Mouse (Mus musculus): ENCODE data around the gene Olfr1051. TPM values are rescaled to one million over a fixed set of nuclear protein-coding genes. Genes with fewer than 3 reads are reported as not detected.
"Not testable (repeated sequence)": the region's sequence is repeated elsewhere in the genome, so short reads cannot be mapped to it uniquely, and the experiment has no call there.

The Olfr1051 gene
- not detected in 2 replicates for polyA plus RNA-seq (2016; fragmentation: Nextera tagmentation; extraction: Ambion mirVana)

GRCm38 (mm10) chr2:86278988-86279387 lies at the start of gene Olfr1051:
Gene Olfr1051, minus strand, starts transcription at chr2:86279088.
- H3K36me3 ChIP-seq (replicated peaks); H3K27me3 ChIP-seq (replicated peaks; ENCODE audit: low read depth, poor library complexity, severe bottlenecking); DNase-seq (ENCODE audit: low spot score); H3K4me1 ChIP-seq; H3K4me3 ChIP-seq; H3K27ac ChIP-seq (replicated peaks); H3K9me3 ChIP-seq: not testable (repeated sequence)

GRCm38 (mm10) chr2:86315184-86315583 lies 36.3 kb upstream of the Olfr1051 start, which contains the start of gene Olfr1053:
Gene Olfr1053, minus strand, starts transcription at chr2:86315284.
- Histone ChIP-seq H3K36me3 (replicated peaks) (no peaks in the 10 kb centered on the region), H3K27ac (replicated peaks) (no peak within 1 kb of the TSS), H3K4me1 (no peaks in the 10 kb centered on the region), H3K4me3 (no peak within 1 kb of the TSS), H3K9me3 (no peaks in the 10 kb centered on the region), H3K27me3 (replicated peaks; ENCODE audit: low read depth, poor library complexity, severe bottlenecking) (no peaks in the 10 kb centered on the region)
- no peak for DNase-seq (ENCODE audit: low spot score)
- 70% methylated on average over 3 of the region's 3 CpGs for WGBS

- Histone ChIP-seq H3K36me3 (replicated peaks) (no peaks in the 10 kb centered on the region), H3K4me3 (no peak within 1 kb of the TSS), H3K27me3 (replicated peaks; ENCODE audit: low read depth, poor library complexity, severe bottlenecking) (no peaks in the 10 kb centered on the region), H3K27ac (replicated peaks) (no peak within 1 kb of the TSS), H3K9me3 (no peaks in the 10 kb centered on the region), H3K4me1 (no peaks in the 10 kb centered on the region)
- no peak for DNase-seq (ENCODE audit: low spot score)
Measured at GRCm38 (mm10) chr2:86292155-86292554, 13.3 kb upstream of the Olfr1051 start, which contains the start of gene Olfr1052. Gene Olfr1052, plus strand, starts transcription at chr2:86292455.

- H3K4me3 ChIP-seq; H3K4me1 ChIP-seq; H3K9me3 ChIP-seq; H3K36me3 ChIP-seq (replicated peaks); H3K27ac ChIP-seq (replicated peaks); DNase-seq (ENCODE audit: low spot score); H3K27me3 ChIP-seq (replicated peaks; ENCODE audit: low read depth, poor library complexity, severe bottlenecking): not testable (repeated sequence)
Measured at GRCm38 (mm10) chr2:86258228-86258627, 20.7 kb downstream of the Olfr1051 start, which contains the start of gene Olfr1049. Gene Olfr1049, minus strand, starts transcription at chr2:86258328.

- no peaks in the 10 kb centered on the region for H3K4me1 ChIP-seq
- H3K27me3 ChIP-seq (replicated peaks; ENCODE audit: low read depth, poor library complexity, severe bottlenecking) = no peaks in the 10 kb centered on the region
- no peaks in the 10 kb centered on the region for H3K36me3 ChIP-seq (replicated peaks)
- H3K4me3 ChIP-seq = no peak within 1 kb of the TSS
- no peak within 1 kb of the TSS for H3K27ac ChIP-seq (replicated peaks)
- no peaks in the 10 kb centered on the region for H3K9me3 ChIP-seq
- DNase-seq (ENCODE audit: low spot score) = no peak
Measured at GRCm38 (mm10) chr2:86240189-86240588, 38.7 kb downstream of the Olfr1051 start, which contains the start of gene Olfr1048. Gene Olfr1048, minus strand, starts transcription at chr2:86240289.

GRCm38 (mm10) chr2:86231301-86231700 lies 47.6 kb downstream of the Olfr1051 start, which contains the start of gene Olfr1047:
Gene Olfr1047, minus strand, starts transcription at chr2:86231401.
- Histone ChIP-seq H3K4me1 (no peaks in the 10 kb centered on the region), H3K4me3 (no peak within 1 kb of the TSS), H3K9me3 (no peaks in the 10 kb centered on the region), H3K27ac (replicated peaks) (no peak within 1 kb of the TSS), H3K36me3 (replicated peaks) (no peaks in the 10 kb centered on the region), H3K27me3 (replicated peaks; ENCODE audit: low read depth, poor library complexity, severe bottlenecking) (no peaks in the 10 kb centered on the region)
- no peak for DNase-seq (ENCODE audit: low spot score)
- WGBS = 91% methylated on average over 1 of the region's 1 CpGs

Other genes with a start within 250 kb of the Olfr1051 start
- not detected in 2 replicates for gene Olfr1034, start 233.2 kb downstream of the Olfr1051 start, polyA plus RNA-seq (2016; fragmentation: Nextera tagmentation; extraction: Ambion mirVana)
- gene Olfr1036, start 205.1 kb downstream of the Olfr1051 start, polyA plus RNA-seq (2016; fragmentation: Nextera tagmentation; extraction: Ambion mirVana) = not detected in 2 replicates
- gene Olfr1037, start 191.7 kb downstream of the Olfr1051 start, polyA plus RNA-seq (2016; fragmentation: Nextera tagmentation; extraction: Ambion mirVana) = not detected in 2 replicates
- not detected in 2 replicates for gene Olfr1039, start 143.2 kb downstream of the Olfr1051 start, polyA plus RNA-seq (2016; fragmentation: Nextera tagmentation; extraction: Ambion mirVana)
- gene Olfr1040, start 132.4 kb downstream of the Olfr1051 start, polyA plus RNA-seq (2016; fragmentation: Nextera tagmentation; extraction: Ambion mirVana) = not detected in 2 replicates
- gene Olfr1042, start 117.2 kb downstream of the Olfr1051 start, polyA plus RNA-seq (2016; fragmentation: Nextera tagmentation; extraction: Ambion mirVana) = not detected in 2 replicates
- gene Olfr1043, start 111.6 kb downstream of the Olfr1051 start, polyA plus RNA-seq (2016; fragmentation: Nextera tagmentation; extraction: Ambion mirVana) = not detected in 2 replicates
- not detected in 2 replicates for gene Olfr1044, start 101.3 kb downstream of the Olfr1051 start, polyA plus RNA-seq (2016; fragmentation: Nextera tagmentation; extraction: Ambion mirVana)
- not detected in 2 replicates for gene Olfr52, start 93.4 kb downstream of the Olfr1051 start, polyA plus RNA-seq (2016; fragmentation: Nextera tagmentation; extraction: Ambion mirVana)
- not detected in 2 replicates for gene Olfr1045, start 76.1 kb downstream of the Olfr1051 start, polyA plus RNA-seq (2016; fragmentation: Nextera tagmentation; extraction: Ambion mirVana)
- gene Olfr1046, start 59.8 kb downstream of the Olfr1051 start, polyA plus RNA-seq (2016; fragmentation: Nextera tagmentation; extraction: Ambion mirVana) = not detected in 2 replicates
- gene Olfr1047, start 47.7 kb downstream of the Olfr1051 start, polyA plus RNA-seq (2016; fragmentation: Nextera tagmentation; extraction: Ambion mirVana) = not detected in 2 replicates
- not detected in 2 replicates for gene Olfr1048, start 38.8 kb downstream of the Olfr1051 start, polyA plus RNA-seq (2016; fragmentation: Nextera tagmentation; extraction: Ambion mirVana)
- gene Olfr1049, start 20.8 kb downstream of the Olfr1051 start, polyA plus RNA-seq (2016; fragmentation: Nextera tagmentation; extraction: Ambion mirVana) = not detected in 2 replicates
- gene Olfr1052, start 13.4 kb upstream of the Olfr1051 start, polyA plus RNA-seq (2016; fragmentation: Nextera tagmentation; extraction: Ambion mirVana) = not detected in 2 replicates
- not detected in 2 replicates for gene Olfr1053, start 36.2 kb upstream of the Olfr1051 start, polyA plus RNA-seq (2016; fragmentation: Nextera tagmentation; extraction: Ambion mirVana)
- not detected in 2 replicates for gene Olfr1054, start 56.3 kb upstream of the Olfr1051 start, polyA plus RNA-seq (2016; fragmentation: Nextera tagmentation; extraction: Ambion mirVana)
- gene Olfr1055, start 71.2 kb upstream of the Olfr1051 start, polyA plus RNA-seq (2016; fragmentation: Nextera tagmentation; extraction: Ambion mirVana) = not detected in 2 replicates
- not detected in 2 replicates for gene Olfr1056, start 83.4 kb upstream of the Olfr1051 start, polyA plus RNA-seq (2016; fragmentation: Nextera tagmentation; extraction: Ambion mirVana)
- not detected in 2 replicates for gene Olfr1057, start 99.3 kb upstream of the Olfr1051 start, polyA plus RNA-seq (2016; fragmentation: Nextera tagmentation; extraction: Ambion mirVana)
- not detected in 2 replicates for gene Olfr1058, start 109.5 kb upstream of the Olfr1051 start, polyA plus RNA-seq (2016; fragmentation: Nextera tagmentation; extraction: Ambion mirVana)
- not detected in 2 replicates for gene Olfr1061, start 135.0 kb upstream of the Olfr1051 start, polyA plus RNA-seq (2016; fragmentation: Nextera tagmentation; extraction: Ambion mirVana)
- not detected in 2 replicates for gene Olfr1062, start 147.7 kb upstream of the Olfr1051 start, polyA plus RNA-seq (2016; fragmentation: Nextera tagmentation; extraction: Ambion mirVana)
- not detected in 2 replicates for gene Olfr1065, start 171.5 kb upstream of the Olfr1051 start, polyA plus RNA-seq (2016; fragmentation: Nextera tagmentation; extraction: Ambion mirVana)
- gene Olfr1066, start 177.2 kb upstream of the Olfr1051 start, polyA plus RNA-seq (2016; fragmentation: Nextera tagmentation; extraction: Ambion mirVana) = not detected in 2 replicates
- gene Olfr228, start 208.3 kb upstream of the Olfr1051 start, polyA plus RNA-seq (2016; fragmentation: Nextera tagmentation; extraction: Ambion mirVana) = not detected in 2 replicates
- gene Olfr1076, start 229.4 kb upstream of the Olfr1051 start, polyA plus RNA-seq (2016; fragmentation: Nextera tagmentation; extraction: Ambion mirVana) = not detected in 2 replicates

All from embryonic facial prominence, embryonic 10.5 days (tissue).